8 mouse cellular contexts compared by ENCODE assay signal in the genomic region with DNA sequence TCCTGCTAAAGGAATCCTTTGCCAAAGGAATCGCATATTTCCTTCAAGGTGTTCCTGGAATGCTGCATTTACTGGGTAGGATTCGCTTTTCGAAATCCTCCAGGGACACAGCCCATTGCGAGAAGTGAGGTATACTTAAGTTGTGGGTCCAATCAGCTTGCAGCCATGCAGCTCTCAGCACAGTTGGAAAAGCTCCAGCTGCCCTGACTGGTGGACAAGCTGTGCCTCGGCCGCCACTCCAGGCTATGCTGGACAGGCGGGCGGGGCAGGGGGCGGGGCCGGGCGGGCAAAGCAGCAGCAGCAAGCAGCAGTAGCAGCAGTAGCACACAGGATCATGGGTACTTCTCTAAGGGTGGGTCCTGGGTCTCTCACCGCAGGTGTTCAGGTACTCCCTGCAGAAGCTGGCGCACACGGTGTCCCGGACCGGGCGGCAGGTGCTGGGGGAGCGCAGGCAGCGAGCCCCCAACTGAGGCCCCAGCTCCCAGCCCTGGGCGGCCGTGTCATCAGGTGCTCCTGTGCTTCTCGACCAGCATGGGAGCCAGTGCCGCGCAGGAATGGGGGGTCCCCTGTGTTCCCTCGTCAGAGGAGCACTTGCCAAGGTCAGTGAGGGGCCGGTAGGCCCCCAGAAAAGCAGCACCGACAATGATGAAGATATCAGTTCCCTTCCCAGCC. TPM values are rescaled to one million over a fixed set of nuclear protein-coding genes. Genes with fewer than 3 reads are reported as not detected.
A peak's percentile ranks its signal among the peaks of the same experiment; 100 is the strongest.
DNase-seq lines count a peak whose midpoint lies in the region; ATAC-seq lines count a peak whose summit lies in the region.

No protein-coding gene starts in this region.

- peak; percentile 50 for ATAC-seq in hindbrain, embryonic 13.5 days (ENCODE audit: low FRiP score)

- H3K4me3 ChIP-seq in hindbrain, embryonic 13.5 days, result peak overlapping the region; percentile 58

- peak; percentile 70 for DNase-seq in ZHBTc4 (ENCODE audit: low read depth, low spot score)
- DNase-seq in cerebellum, postnatal 14 days, result peak; percentile 89 to 93
- DNase-seq in gastrocnemius, adult 8-10 months (ENCODE audit: low spot score in 2 of 2), result peak; percentile 63 to 71
- DNase-seq in left cerebral cortex, adult 18-20 months (ENCODE audit: low spot score in 2 of 2), result peak; percentile 48 to 55
- DNase-seq in lung, postnatal 14 days, result peak; percentile 92
- peak; percentile 79 for DNase-seq in retina, postnatal 7 days (ENCODE audit: low read depth, low spot score)
- no peak for DNase-seq in natural killer cell, adult 2 months (ENCODE audit: low spot score in 2 of 2)

- H3K4me1 ChIP-seq in hindbrain, embryonic 13.5 days (replicated peaks), result peaks cover 54% of the 10 kb centered on the region

- H3K36me3 ChIP-seq in hindbrain, embryonic 13.5 days, result peaks cover 75% of the 10 kb centered on the region

- peak overlapping the region; percentile 90 for H3K27ac ChIP-seq in hindbrain, embryonic 13.5 days

- peak overlapping the region; percentile 88 for H3K9ac ChIP-seq in hindbrain, embryonic 13.5 days

- H3K27me3 ChIP-seq in hindbrain, embryonic 13.5 days, result no peaks in the 10 kb centered on the region

- H3K9me3 ChIP-seq in hindbrain, embryonic 13.5 days, result peaks cover 49% of the 10 kb centered on the region

- peak overlapping the region; percentile 87 for H3K4me2 ChIP-seq in hindbrain, embryonic 13.5 days

- 60% methylated on average over 27 of the region's 27 CpGs for WGBS in hindbrain, embryonic 13.5 days

RNA-seq across cellular contexts. Expression of gene Nnat, which starts 1.4 kb away (rescaled TPM):
- total RNA-seq in gastrocnemius, adult 8-10 months (2022), result 10 to 100 TPM in 1 of 4 experiments, 1 to 10 TPM in 2, under 1 TPM in 1; 0.87 to 26.8 (median 3.5) TPM
- 6,024 and 6,534 TPM in 2 replicates for polyA plus RNA-seq in hindbrain, embryonic 13.5 days (2015; fragmentation: Nextera tagmentation; extraction: Ambion mirVana)
- 100 to 1,000 TPM; 193 to 292 TPM for total RNA-seq in left cerebral cortex, adult 18-20 months (2021)

RNA-seq across cellular contexts. Expression of gene Blcap, which starts 9.8 kb away (rescaled TPM):
- 10 to 100 TPM; 28.7 to 37.0 (median 33.3) TPM for total RNA-seq in gastrocnemius, adult 8-10 months (2022)
- 219 and 232 TPM in 2 replicates for polyA plus RNA-seq in hindbrain, embryonic 13.5 days (2015; fragmentation: Nextera tagmentation; extraction: Ambion mirVana)
- 100 to 1,000 TPM; 116 to 117 TPM for total RNA-seq in left cerebral cortex, adult 18-20 months (2021)

Comparison
In these comparisons a context has a peak if more than half of its experiments do, and no peak if none do; other contexts are left out.
1. DNase-seq: peak in ZHBTc4 (single experiment), cerebellum, postnatal 14 days (2 of 2), gastrocnemius, adult 8-10 months (2 of 2), left cerebral cortex, adult 18-20 months (2 of 2), lung, postnatal 14 days (single experiment) and retina, postnatal 7 days (single experiment); none in natural killer cell, adult 2 months (0 of 2).
2. RNA of gene Nnat, which starts 1.4 kb away (total RNA-seq): 193 to 292 TPM in left cerebral cortex, adult 18-20 months; 0.87 to 26.8 TPM in gastrocnemius, adult 8-10 months; every median in the first group is over 4 times any median in the second.